Mouse (Mus musculus): ENCODE results near the gene Rap1a.

The Rap1a gene

DNA sequence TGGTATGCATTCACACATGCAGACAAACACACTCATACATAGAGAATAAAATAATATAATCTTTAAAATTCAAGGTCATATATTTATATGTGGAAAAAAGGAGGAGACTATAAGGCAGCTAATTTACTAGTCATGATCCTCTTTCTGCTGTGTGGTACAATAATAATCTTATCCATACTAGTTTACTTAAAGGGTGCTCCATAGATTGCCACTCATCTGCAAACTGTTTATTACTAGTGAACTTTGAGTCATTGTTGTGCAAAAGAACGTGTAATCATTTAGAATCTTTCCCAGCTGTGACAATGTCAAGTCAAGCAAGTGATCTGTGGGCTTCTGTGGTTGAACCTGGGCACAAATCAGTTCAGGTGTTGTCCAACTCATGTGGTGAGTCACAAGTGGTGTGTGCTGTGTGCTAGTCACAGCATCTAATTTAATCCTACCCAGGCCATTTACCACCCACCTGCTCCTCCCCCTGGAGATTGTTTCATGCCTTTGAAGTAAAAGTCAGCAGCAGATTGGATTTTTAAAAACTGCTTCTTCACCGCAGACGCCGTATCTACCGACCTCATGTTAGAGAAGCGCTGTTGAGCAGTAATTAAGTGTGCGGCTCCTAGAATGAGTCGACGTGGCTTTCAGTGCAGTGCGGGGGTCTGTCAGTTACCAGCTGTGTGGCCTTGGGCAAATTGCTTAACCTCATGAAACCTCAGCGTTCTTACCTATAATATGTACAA, 5.5 kb upstream of the Rap1a start:
- no peak for DNase-seq (ENCODE audit: low read depth, low spot score)

- DNase-seq (ENCODE audit: low read depth, low spot score): no peak
Observed at GRCm38 (mm10) chr3:105803600-105803999, 2.5 kb upstream of the Rap1a start.

- no peak for DNase-seq (ENCODE audit: low read depth, low spot score)
Observed at GRCm38 (mm10) chr3:105800675-105801190, 403 bp downstream of the Rap1a start.

DNA sequence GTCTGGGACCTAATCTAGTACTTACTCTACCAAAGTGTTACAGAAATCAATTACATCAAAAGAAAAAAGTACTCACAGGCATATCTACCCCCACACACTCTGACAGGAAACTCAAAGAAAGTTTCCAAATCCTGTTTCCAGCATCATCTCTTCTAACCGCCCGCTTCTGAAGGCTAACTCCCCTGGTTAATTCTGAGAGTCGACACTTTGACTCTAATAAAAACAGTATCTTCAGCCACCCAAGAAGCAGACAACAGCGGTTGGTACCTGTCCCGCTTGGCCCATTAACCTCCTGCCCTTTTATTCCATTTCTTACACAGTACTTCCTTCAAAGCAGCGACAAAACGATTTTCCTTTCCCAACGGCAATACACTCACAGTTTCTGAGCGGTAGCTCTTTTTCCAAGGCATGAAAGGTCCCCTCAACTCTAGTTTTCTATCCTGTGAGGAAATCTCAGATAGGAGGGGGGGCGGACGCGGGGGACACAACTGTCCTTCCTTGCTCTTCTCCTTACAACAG, 921 bp downstream of the Rap1a start:
- peak; percentile 47 for DNase-seq (ENCODE audit: low read depth, low spot score)

- DNase-seq (ENCODE audit: low read depth, low spot score): no peak
Observed at GRCm38 (mm10) chr3:105799375-105799774, 1.8 kb downstream of the Rap1a start.

- DNase-seq (ENCODE audit: low read depth, low spot score): no peak
Observed at GRCm38 (mm10) chr3:105798770-105799169, 2.4 kb downstream of the Rap1a start.

DNA sequence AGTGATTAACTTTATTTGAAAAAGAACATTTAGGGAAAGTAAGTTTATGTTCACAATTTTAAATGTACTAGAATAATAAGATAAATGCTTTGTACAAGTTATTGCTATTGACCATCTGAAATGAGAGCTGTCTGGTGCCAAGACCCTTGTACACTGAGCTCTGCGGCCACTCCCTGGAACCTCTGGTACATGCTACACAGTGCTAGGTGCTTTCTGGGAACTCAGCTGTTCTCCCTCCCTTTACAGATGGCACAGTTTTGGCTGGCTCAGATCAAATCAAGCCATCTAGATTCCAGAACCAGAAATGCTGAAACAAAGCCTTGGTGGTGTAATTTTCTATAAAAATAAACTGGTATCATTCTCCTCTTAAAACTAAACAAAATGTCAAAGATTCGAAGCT, 3.7 kb downstream of the Rap1a start:
- no peak for DNase-seq (ENCODE audit: low read depth, low spot score)

DNA sequence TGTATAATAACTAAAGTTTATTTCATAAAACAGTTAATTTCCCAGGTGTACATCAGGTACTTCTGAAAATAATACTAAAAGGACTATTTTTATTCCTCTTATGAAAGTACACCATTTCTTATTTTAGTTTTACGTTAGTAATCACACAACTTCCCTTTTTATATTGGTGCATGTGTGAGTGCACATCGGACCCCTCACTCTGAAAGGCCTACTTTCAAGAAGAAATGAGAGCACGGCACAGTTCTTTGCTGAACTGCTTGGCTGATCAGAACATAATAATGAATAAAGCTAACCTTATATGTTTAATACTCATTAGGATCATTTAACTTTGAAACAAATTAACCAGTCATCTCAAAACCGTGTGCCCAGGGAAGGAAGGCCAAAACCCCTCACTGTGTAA, 4.4 kb downstream of the Rap1a start:
- no peak for DNase-seq (ENCODE audit: low read depth, low spot score)

GRCm38 (mm10) chr3:105794309-105794708, 6.8 kb downstream of the Rap1a start:
- no peak for DNase-seq (ENCODE audit: low read depth, low spot score)

GRCm38 (mm10) chr3:105792309-105792708, 8.8 kb downstream of the Rap1a start:
- no peak for DNase-seq (ENCODE audit: low read depth, low spot score)

GRCm38 (mm10) chr3:105791129-105791528, 10.0 kb downstream of the Rap1a start:
- no peak for DNase-seq (ENCODE audit: low read depth, low spot score)

- DNase-seq (ENCODE audit: low read depth, low spot score): no peak
Observed at GRCm38 (mm10) chr3:105790338-105790737, 10.8 kb downstream of the Rap1a start.

- no peak for DNase-seq (ENCODE audit: low read depth, low spot score)
Observed at GRCm38 (mm10) chr3:105789776-105790175, 11.4 kb downstream of the Rap1a start.

GRCm38 (mm10) chr3:105787328-105787727, 13.8 kb downstream of the Rap1a start:
- no peak for DNase-seq (ENCODE audit: low read depth, low spot score)

DNA sequence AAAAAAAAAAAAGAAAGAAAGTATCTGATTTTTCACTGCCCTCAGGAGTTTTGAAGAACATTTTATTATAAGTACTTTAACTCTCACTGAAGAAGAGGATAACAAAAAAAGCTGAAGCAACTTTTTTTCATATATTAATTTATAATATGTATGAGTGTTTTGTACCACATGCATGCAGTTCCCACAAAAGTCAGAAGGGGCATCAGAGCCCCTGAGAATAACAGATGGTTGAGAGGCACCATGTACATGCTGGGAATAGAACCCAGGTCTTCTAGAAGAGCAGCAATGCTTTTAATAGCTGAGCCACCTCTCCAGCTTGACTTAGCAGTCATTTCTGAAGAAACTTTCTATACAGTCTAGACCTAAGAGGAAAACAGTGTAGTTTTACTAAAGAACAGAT, 15.3 kb downstream of the Rap1a start:
- DNase-seq (ENCODE audit: low read depth, low spot score): peak; percentile 23

GRCm38 (mm10) chr3:105783809-105784208, 17.3 kb downstream of the Rap1a start:
- DNase-seq (ENCODE audit: low read depth, low spot score): no peak

GRCm38 (mm10) chr3:105782406-105782805, 18.7 kb downstream of the Rap1a start:
- DNase-seq (ENCODE audit: low read depth, low spot score): no peak

- no peak for DNase-seq (ENCODE audit: low read depth, low spot score)
Observed at GRCm38 (mm10) chr3:105777997-105778396, 23.1 kb downstream of the Rap1a start.

GRCm38 (mm10) chr3:105774496-105774895, 26.6 kb downstream of the Rap1a start:
- no peak for DNase-seq (ENCODE audit: low read depth, low spot score)

- peak; percentile 46 for DNase-seq (ENCODE audit: low read depth, low spot score)
Observed at GRCm38 (mm10) chr3:105771534-105771933, 29.6 kb downstream of the Rap1a start.

- no peak for DNase-seq (ENCODE audit: low read depth, low spot score)
Observed at GRCm38 (mm10) chr3:105770836-105771235, 30.3 kb downstream of the Rap1a start.

DNA sequence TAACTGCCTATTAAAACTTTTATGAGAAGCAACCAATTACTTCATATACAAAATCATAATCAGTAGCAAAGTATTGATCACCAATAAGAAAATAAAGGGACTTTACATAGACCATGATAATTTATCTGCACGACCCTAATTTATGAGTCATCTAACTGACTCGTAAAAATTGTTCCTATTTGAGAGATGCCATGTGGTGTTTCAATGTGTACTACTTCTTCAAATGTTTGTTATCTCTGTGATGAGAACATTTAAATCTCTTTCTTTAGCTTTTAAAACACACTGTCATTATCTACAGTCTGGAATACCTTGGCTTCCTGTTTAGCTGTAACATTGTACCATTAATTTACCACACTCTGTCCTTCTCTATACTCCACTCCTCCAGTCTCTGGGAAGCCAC, 31.8 kb downstream of the Rap1a start:
- no peak for DNase-seq (ENCODE audit: low read depth, low spot score)

GRCm38 (mm10) chr3:105768529-105768928, 32.6 kb downstream of the Rap1a start:
- no peak for DNase-seq (ENCODE audit: low read depth, low spot score)

All from 3T3-L1 (cell line).